ENCODE assay signal across 18 mouse cellular contexts in the genomic region with DNA sequence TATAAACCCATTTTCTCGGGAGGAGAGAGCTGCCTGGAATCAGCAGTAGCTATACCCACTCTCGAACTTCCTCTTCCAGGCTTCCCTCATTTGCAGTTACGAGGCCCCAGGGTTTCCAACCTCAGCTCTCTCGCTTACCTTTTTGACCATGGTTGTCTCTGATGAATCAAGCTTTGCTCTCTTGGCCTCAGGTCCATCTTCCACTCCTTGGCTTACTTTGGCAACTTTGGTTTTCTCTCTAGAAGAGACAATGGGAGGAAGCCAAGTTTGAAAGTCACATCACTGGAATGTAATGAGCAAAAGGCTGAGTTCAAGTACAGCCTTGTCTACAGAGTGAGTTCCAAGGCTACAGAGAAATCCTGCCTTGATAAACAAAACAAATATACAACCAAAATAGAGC. TPM values are rescaled to one million over a fixed set of nuclear protein-coding genes. Genes with fewer than 3 reads are reported as not detected.
A peak's percentile ranks its signal among the peaks of the same experiment; 100 is the strongest.
DNase-seq lines count a peak whose midpoint lies in the region; ATAC-seq and TF ChIP-seq lines count a peak whose summit lies in the region.
"Had no signal": no experiment of that assay in that cellular context is flagged by ENCODE, and none has a peak within 500 bp of the region (broad histone marks: within the 10 kb centered on the region; RNA-seq: fewer than 3 reads in every experiment).

No protein-coding gene starts in this region.

- no peak for TF ChIP-seq CTCF in liver, adult 2 months (IDR thresholded peaks at IDR 0.05; ENCODE audit: low read depth, low read length)
- TF ChIP-seq CTCF in small intestine, adult 2 months (IDR thresholded peaks at IDR 0.05; ENCODE audit: extremely low read depth, insufficient read length, insufficient replicate concordance, low read depth, low read length), result no peak
- no peak for TF ChIP-seq CTCF in cerebellum, adult 2 months (IDR thresholded peaks at IDR 0.05; ENCODE audit: borderline replicate concordance, insufficient read depth, low read depth, low read length)

- TF ChIP-seq POLR2A in liver, adult 2 months (IDR thresholded peaks at IDR 0.05; ENCODE audit: extremely low read depth, insufficient read depth, low read length), result no peak
- TF ChIP-seq POLR2A in small intestine, adult 2 months (IDR thresholded peaks at IDR 0.05; ENCODE audit: low read depth, low read length), result no peak
- TF ChIP-seq POLR2A in cerebellum, adult 2 months (IDR thresholded peaks at IDR 0.05; ENCODE audit: borderline replicate concordance, insufficient read depth, low read length), result no peak

- no peaks in the 10 kb centered on the region for H3K27me3 ChIP-seq in forebrain, embryonic 14.5 days (replicated peaks; ENCODE audit: control insufficient read depth, insufficient read depth, low read length)
- H3K27me3 ChIP-seq in forebrain, embryonic 10.5 days (ENCODE audit: poor library complexity, severe bottlenecking), result peaks cover 23% of the 10 kb centered on the region
- no peaks in the 10 kb centered on the region for H3K27me3 ChIP-seq in liver, adult 2 months (ENCODE audit: control insufficient read depth, insufficient read depth, low read length)
- no peaks in the 10 kb centered on the region for H3K27me3 ChIP-seq in liver, embryonic 11.5 days (replicated peaks; ENCODE audit: control insufficient read depth, insufficient read depth, low read length)
- no peaks in the 10 kb centered on the region for H3K27me3 ChIP-seq in small intestine, adult 2 months (ENCODE audit: control insufficient read depth, insufficient read depth, low read length)
- no peaks in the 10 kb centered on the region for H3K27me3 ChIP-seq in cerebellum, adult 2 months (ENCODE audit: control insufficient read depth, insufficient read depth, low read length)
- H3K27me3 ChIP-seq: hindbrain, embryonic 15.5 days; neural tube, embryonic 13.5 days had no signal

- no peak for DNase-seq in forebrain, embryonic 14.5 days (ENCODE audit: low spot score)
- no peak for DNase-seq in forebrain, embryonic 10.5 days (ENCODE audit: extremely low spot score, low spot score)
- peak; percentile 66 for DNase-seq in liver, adult 2 months (ENCODE audit: extremely low read depth, low read depth, low spot score)
- DNase-seq in liver, embryonic 11.5 days (ENCODE audit: low spot score), result no peak
- DNase-seq in ES-E14 (ENCODE audit: low read depth, low spot score), result no peak
- no peak for DNase-seq in cerebellum, postnatal 14 days
- DNase-seq in cerebellum, adult 2 months, result no peak
- DNase-seq: cerebellum, adult 11 months; gastrocnemius, postnatal 25 days; right cerebral cortex, postnatal 4 days had no signal

- 0 out of 2 replicates have a peak overlapping the region, but pooled peaks have one; percentile 40 for H3K27ac ChIP-seq in forebrain, embryonic 14.5 days (ENCODE audit: low read depth, low read length)
- H3K27ac ChIP-seq in forebrain, embryonic 10.5 days, result no peak overlapping the region
- peak overlapping the region; percentile 82 for H3K27ac ChIP-seq in liver, adult 2 months (replicated peaks; ENCODE audit: insufficient read depth, low read depth, low read length)
- no peak overlapping the region for H3K27ac ChIP-seq in liver, embryonic 11.5 days (ENCODE audit: low read depth, low read length)
- H3K27ac ChIP-seq in ES-E14 (ENCODE audit: insufficient read depth, low read depth, low read length, poor library complexity, severe bottlenecking), result 0 out of 2 replicates have a peak overlapping the region, but pooled peaks have one; percentile 38
- H3K27ac ChIP-seq in small intestine, adult 2 months (ENCODE audit: insufficient read depth, low read depth, low read length), result peak overlapping the region; percentile 97
- H3K27ac ChIP-seq in cerebellum, adult 2 months (ENCODE audit: insufficient read depth, low read length), result no peak overlapping the region
- H3K27ac ChIP-seq: heart, embryonic 10.5 days; hindbrain, embryonic 15.5 days; left cerebral cortex, adult 2 months; liver, embryonic 14.5 days; midbrain, embryonic 10.5 days had no signal

- ATAC-seq in forebrain, embryonic 14.5 days, result no peak
- no peak for ATAC-seq in liver, embryonic 11.5 days (replicated peaks; ENCODE audit: low FRiP score)

- H3K79me2 ChIP-seq in liver, adult 2 months (ENCODE audit: control insufficient read depth, insufficient read depth, low read length), result no peaks in the 10 kb centered on the region

- peaks cover 79% of the 10 kb centered on the region for H3K36me3 ChIP-seq in forebrain, embryonic 14.5 days (ENCODE audit: control insufficient read depth, insufficient read depth, low read length)
- peaks cover 100% of the 10 kb centered on the region for H3K36me3 ChIP-seq in forebrain, embryonic 10.5 days (replicated peaks)
- H3K36me3 ChIP-seq in liver, adult 2 months (ENCODE audit: control insufficient read depth, insufficient read depth, low read length), result peaks cover 2% of the 10 kb centered on the region; the same call in 1 of the 2 replicates
- peaks cover 67% of the 10 kb centered on the region for H3K36me3 ChIP-seq in liver, embryonic 11.5 days (ENCODE audit: control insufficient read depth, insufficient read depth, low read length)
- H3K36me3 ChIP-seq in ES-E14 (ENCODE audit: control insufficient read depth, insufficient read depth, low read length, poor library complexity, severe bottlenecking), result peaks cover 56% of the 10 kb centered on the region
- H3K36me3 ChIP-seq in small intestine, adult 2 months (ENCODE audit: control insufficient read depth, insufficient read depth, low read length), result peaks cover 26% of the 10 kb centered on the region

- no peak overlapping the region for H3K9ac ChIP-seq in forebrain, embryonic 14.5 days (ENCODE audit: low read length)
- no peak overlapping the region for H3K9ac ChIP-seq in liver, adult 2 months (ENCODE audit: low read depth, low read length)
- no peak overlapping the region for H3K9ac ChIP-seq in liver, embryonic 11.5 days (ENCODE audit: low read depth, low read length)
- no peak overlapping the region for H3K9ac ChIP-seq in ES-E14 (ENCODE audit: insufficient read depth, low read depth, low read length, poor library complexity, severe bottlenecking)
- H3K9ac ChIP-seq: hindbrain, embryonic 15.5 days; liver, embryonic 14.5 days; neural tube, embryonic 13.5 days had no signal

- no peak overlapping the region for H3K4me3 ChIP-seq in forebrain, embryonic 14.5 days (ENCODE audit: low read depth, low read length)
- H3K4me3 ChIP-seq in forebrain, embryonic 10.5 days, result no peak overlapping the region
- H3K4me3 ChIP-seq in liver, adult 2 months (ENCODE audit: insufficient read depth, low read depth, low read length), result no peak overlapping the region
- no peak overlapping the region for H3K4me3 ChIP-seq in liver, embryonic 11.5 days (ENCODE audit: low read depth, low read length)
- no peak overlapping the region for H3K4me3 ChIP-seq in ES-E14 (ENCODE audit: insufficient read depth in 1 of 2, low read depth in 1 of 2, low read length in 2 of 2, poor library complexity in 1 of 2, severe bottlenecking in 1 of 2)
- no peak overlapping the region for H3K4me3 ChIP-seq in small intestine, adult 2 months (ENCODE audit: low read depth, low read length)
- no peak overlapping the region for H3K4me3 ChIP-seq in cerebellum, adult 2 months (replicated peaks; ENCODE audit: insufficient read depth, low read depth, low read length)
- H3K4me3 ChIP-seq: heart, embryonic 10.5 days; hindbrain, embryonic 15.5 days; left cerebral cortex, adult 2 months; neural tube, embryonic 13.5 days had no signal

- no peak overlapping the region for H3K4me2 ChIP-seq in forebrain, embryonic 14.5 days (ENCODE audit: low read length)
- no peak overlapping the region for H3K4me2 ChIP-seq in liver, embryonic 11.5 days
- H3K4me2 ChIP-seq: hindbrain, embryonic 15.5 days; neural tube, embryonic 13.5 days had no signal

- H3K4me1 ChIP-seq in forebrain, embryonic 14.5 days (ENCODE audit: control insufficient read depth, insufficient read depth, low read length), result peaks cover 8% of the 10 kb centered on the region; the same call in 1 of the 2 replicates
- peaks cover 38% of the 10 kb centered on the region for H3K4me1 ChIP-seq in forebrain, embryonic 10.5 days
- peaks cover 15% of the 10 kb centered on the region; the same call in 1 of the 2 replicates for H3K4me1 ChIP-seq in liver, adult 2 months (ENCODE audit: control insufficient read depth, insufficient read depth, low read length)
- H3K4me1 ChIP-seq in liver, embryonic 11.5 days (replicated peaks; ENCODE audit: control insufficient read depth, insufficient read depth, low read length), result no peaks in the 10 kb centered on the region; the same call in 1 of the 2 replicates
- peaks cover 12 to 19% of the 10 kb centered on the region in 2 experiments for H3K4me1 ChIP-seq in ES-E14 (ENCODE audit: control insufficient read depth in 2 of 2, insufficient read depth in 2 of 2, low read length in 2 of 2, poor library complexity in 1 of 2)
- H3K4me1 ChIP-seq in small intestine, adult 2 months (ENCODE audit: control insufficient read depth, insufficient read depth, insufficient read length, low read length), result peaks cover 27% of the 10 kb centered on the region; the same call in 1 of the 2 replicates
- no peaks in the 10 kb centered on the region for H3K4me1 ChIP-seq in cerebellum, adult 2 months (ENCODE audit: control insufficient read depth, insufficient read depth, low read length)

- in situ Hi-C loops in ES-E14 (cut with MboI; ENCODE audit: low sequenced_read_pairs in 2 of 2, unreplicated experiment in 2 of 2), result no loop called here

- no peaks in the 10 kb centered on the region for H3K9me3 ChIP-seq in forebrain, embryonic 14.5 days (replicated peaks; ENCODE audit: control insufficient read depth, low read length)
- no peaks in the 10 kb centered on the region for H3K9me3 ChIP-seq in forebrain, embryonic 10.5 days
- H3K9me3 ChIP-seq in liver, embryonic 11.5 days (ENCODE audit: control insufficient read depth, low read length), result no peaks in the 10 kb centered on the region
- H3K9me3 ChIP-seq in ES-E14 (ENCODE audit: control insufficient read depth, insufficient read depth, low read depth, low read length), result no peaks in the 10 kb centered on the region
- H3K9me3 ChIP-seq: G1E; heart, embryonic 10.5 days; hindbrain, embryonic 15.5 days; midbrain, embryonic 10.5 days; neural tube, embryonic 13.5 days had no signal

- 71% methylated on average over 4 of the region's 4 CpGs for WGBS in forebrain, embryonic 14.5 days
- WGBS in forebrain, embryonic 10.5 days, result 87% methylated on average over 4 of the region's 4 CpGs
- WGBS in liver, adult 2 months, result 58% methylated on average over 4 of the region's 4 CpGs
- WGBS in liver, embryonic 11.5 days, result 76% methylated on average over 4 of the region's 4 CpGs
- 52% methylated on average over 4 of the region's 4 CpGs for WGBS in small intestine, adult 2 months
- WGBS in cerebellum, adult 2 months, result 78% methylated on average over 4 of the region's 4 CpGs

RNA-seq across cellular contexts. Expression of gene Sae1, which starts 20.9 kb away (rescaled TPM):
- 253 and 259 TPM in 2 replicates for polyA plus RNA-seq in forebrain, embryonic 14.5 days (2014; fragmentation: Nextera tagmentation; extraction: Ambion mirVana)
- 505 and 521 TPM in 2 replicates for polyA plus RNA-seq in forebrain, embryonic 10.5 days (2016; fragmentation: Nextera tagmentation; extraction: Ambion mirVana)
- total RNA-seq in liver, adult 2 months (2014; rRNA removed), result 15.8 and 16.1 TPM in 2 replicates
- 11.5 and 25.8 TPM in 2 replicates for polyA plus RNA-seq in liver, adult 2 months (2012; rRNA removed)
- 267 and 287 TPM in 2 replicates for polyA plus RNA-seq in liver, embryonic 11.5 days (2014; fragmentation: Nextera tagmentation; extraction: Ambion mirVana)
- total RNA-seq in ES-E14 (2012; rRNA removed), result 163 and 213 TPM in 2 replicates
- polyA plus RNA-seq in small intestine, adult 2 months (2012; rRNA removed), result 9.8 and 15.0 TPM in 2 replicates
- 78.2 and 84.0 TPM in 2 replicates for polyA plus RNA-seq in cerebellum, adult 2 months (2012; rRNA removed)

RNA-seq across cellular contexts. Expression of gene Zc3h4, which starts 34.0 kb away (rescaled TPM):
- polyA plus RNA-seq in forebrain, embryonic 14.5 days (2014; fragmentation: Nextera tagmentation; extraction: Ambion mirVana), result 14.3 and 15.5 TPM in 2 replicates
- 18.8 and 19.2 TPM in 2 replicates for polyA plus RNA-seq in forebrain, embryonic 10.5 days (2016; fragmentation: Nextera tagmentation; extraction: Ambion mirVana)
- total RNA-seq in liver, adult 2 months (2014; rRNA removed), result 5.2 and 7.5 TPM in 2 replicates
- 11.1 and 14.3 TPM in 2 replicates for polyA plus RNA-seq in liver, adult 2 months (2012; rRNA removed)
- polyA plus RNA-seq in liver, embryonic 11.5 days (2014; fragmentation: Nextera tagmentation; extraction: Ambion mirVana), result 14.1 and 18.6 TPM in 2 replicates
- 43.7 and 43.9 TPM in 2 replicates for total RNA-seq in ES-E14 (2012; rRNA removed)
- 23.3 and 60.6 TPM in 2 replicates for polyA plus RNA-seq in small intestine, adult 2 months (2012; rRNA removed)
- polyA plus RNA-seq in cerebellum, adult 2 months (2012; rRNA removed), result 42.0 and 50.2 TPM in 2 replicates

RNA-seq across cellular contexts. Expression of gene Bbc3, which starts 58.5 kb away (rescaled TPM):
- polyA plus RNA-seq in forebrain, embryonic 14.5 days (2014; fragmentation: Nextera tagmentation; extraction: Ambion mirVana), result 10.6 and 11.0 TPM in 2 replicates
- polyA plus RNA-seq in forebrain, embryonic 10.5 days (2016; fragmentation: Nextera tagmentation; extraction: Ambion mirVana), result 16.4 and 18.8 TPM in 2 replicates
- 6.0 and 7.2 TPM in 2 replicates for total RNA-seq in liver, adult 2 months (2014; rRNA removed)
- 15.2 and 27.9 TPM in 2 replicates for polyA plus RNA-seq in liver, adult 2 months (2012; rRNA removed)
- polyA plus RNA-seq in liver, embryonic 11.5 days (2014; fragmentation: Nextera tagmentation; extraction: Ambion mirVana), result 4.7 and 6.4 TPM in 2 replicates
- 21.9 and 34.9 TPM in 2 replicates for total RNA-seq in ES-E14 (2012; rRNA removed)
- 8.3 and 50.9 TPM in 2 replicates for polyA plus RNA-seq in small intestine, adult 2 months (2012; rRNA removed)
- 17.0 and 20.3 TPM in 2 replicates for polyA plus RNA-seq in cerebellum, adult 2 months (2012; rRNA removed)

Comparison
In these comparisons a context has a peak if more than half of its experiments do, and no peak if none do; other contexts are left out.
1. H3K27ac ChIP-seq: peak in forebrain, embryonic 14.5 days (single experiment), liver, adult 2 months (single experiment), ES-E14 (single experiment) and small intestine, adult 2 months (single experiment); none in forebrain, embryonic 10.5 days (single experiment), liver, embryonic 11.5 days (single experiment) and cerebellum, adult 2 months (single experiment).